Mouse (Mus musculus) CH12.LX (cell line): ENCODE measurements around the gene Arf3. TPM values are rescaled to one million over a fixed set of nuclear protein-coding genes. Genes with fewer than 3 reads are reported as not detected.

Experiments
- DNase-seq: peaks from one replicate; pipeline ENCODE4 v3.0.0-alpha.2; 2013; ENCODE audit errors: extremely low read depth
- H3K27ac ChIP-seq: 2 replicates; pipeline ENCODE4 v1.5.1; 2012; ENCODE audit warnings: low read depth, mild to moderate bottlenecking, control low read depth, moderate library complexity; ENCODE audit not compliant: insufficient read depth
- H3K27me3 ChIP-seq: replicated peaks from 2 replicates; pipeline ENCODE3; 2012; ENCODE audit warnings: inconsistent platforms
- H3K36me3 ChIP-seq, 2 experiments: replicated peaks in 1 of 2; 2 replicates each; pipeline versions ENCODE3 to v1.6.1; 2012; ENCODE audit warnings: inconsistent platforms in 1 of 2, low read length in 1 of 2, mild to moderate bottlenecking in 1 of 2, mixed read lengths in 1 of 2, moderate library complexity in 1 of 2; ENCODE audit not compliant: control insufficient read depth in 1 of 2, insufficient read depth in 1 of 2
- H3K4me1 ChIP-seq, 2 experiments: 2 replicates each; pipeline ENCODE4 v1.6.1; 2012; ENCODE audit warnings: inconsistent platforms in 1 of 2, moderate library complexity in 1 of 2; ENCODE audit not compliant: insufficient read depth in 2 of 2, control insufficient read depth in 1 of 2
- H3K4me2 ChIP-seq: 2 replicates; pipeline ENCODE4 v1.6.1; 2012; ENCODE audit warnings: low read depth, mild to moderate bottlenecking, control low read depth; ENCODE audit not compliant: poor library complexity, insufficient read depth, severe bottlenecking
- H3K4me3 ChIP-seq, 3 experiments: fragments of 150-350 bp in 1 of 3; sonication (generic) in 1 of 3; replicated peaks in 1 of 3; 2 replicates each; pipeline versions ENCODE3 to v1.5.1; 2011 to 2012; ENCODE audit warnings: low read depth in 2 of 3, low read length in 2 of 3, mild to moderate bottlenecking in 2 of 3, moderate library complexity in 2 of 3, control low read depth in 1 of 3, improper control_type of control experiment in 1 of 3, inconsistent platforms in 1 of 3, mixed read lengths in 1 of 3; ENCODE audit not compliant: poor library complexity in 1 of 3
- H3K79me2 ChIP-seq: replicated peaks from 2 replicates; pipeline ENCODE4 v1.6.1; 2012; ENCODE audit warnings: mild to moderate bottlenecking, moderate library complexity; ENCODE audit not compliant: control insufficient read depth, poor library complexity, insufficient read depth, severe bottlenecking; ENCODE audit errors: extremely low read depth
- H3K9ac ChIP-seq: 2 replicates; pipeline ENCODE4 v1.6.1; 2012; ENCODE audit warnings: low read depth, mild to moderate bottlenecking, control low read depth, moderate library complexity; ENCODE audit not compliant: insufficient read depth
- H3K9me3 ChIP-seq: replicated peaks from 2 replicates; pipeline ENCODE3; 2012; ENCODE audit warnings: low read length, inconsistent platforms, mixed read lengths
- CHD1 ChIP-seq: IDR thresholded peaks from 2 replicates; pipeline ENCODE4 v1.6.1; 2012; ENCODE audit warnings: low read depth, low read length, improper control_type of control experiment, inconsistent platforms
- CTCF ChIP-seq, 2 experiments: IDR thresholded peaks in 1 of 2; conservative IDR thresholded peaks in 1 of 2; 2 replicates each; pipeline ENCODE4 v1.5.1; 2011 to 2012; ENCODE audit warnings: low read depth in 2 of 2, low read length in 2 of 2, improper control_type of control experiment in 1 of 2, inconsistent platforms in 1 of 2, mild to moderate bottlenecking in 1 of 2, moderate library complexity in 1 of 2
- E2F4 ChIP-seq: IDR thresholded peaks from 2 replicates; pipeline ENCODE4 v1.6.1; 2011; ENCODE audit warnings: low read depth, low read length, improper control_type of control experiment; ENCODE audit not compliant: insufficient replicate concordance
- ELF1 ChIP-seq: IDR thresholded peaks from 2 replicates; pipeline ENCODE4 v1.6.1; 2014; ENCODE audit warnings: low read depth, mild to moderate bottlenecking, inconsistent platforms, low read length, improper control_type of control experiment
- EP300 ChIP-seq: IDR thresholded peaks from 2 replicates; pipeline ENCODE4 v1.6.1; 2011; ENCODE audit warnings: low read length, improper control_type of control experiment
- ETS1 ChIP-seq: conservative IDR thresholded peaks from 2 replicates; pipeline ENCODE4 v1.6.1; 2012; ENCODE audit warnings: low read depth, mild to moderate bottlenecking, inconsistent platforms, low read length, improper control_type of control experiment, moderate library complexity
- GABPA ChIP-seq: IDR thresholded peaks from 2 replicates; pipeline ENCODE4 v1.6.1; 2012; ENCODE audit warnings: low read depth, low read length, improper control_type of control experiment, inconsistent platforms; ENCODE audit not compliant: insufficient replicate concordance
- HCFC1 ChIP-seq: IDR thresholded peaks from 2 replicates; pipeline ENCODE4 v1.6.1; 2012; ENCODE audit warnings: low read depth, mild to moderate bottlenecking, inconsistent platforms, low read length, improper control_type of control experiment
- IRF4 ChIP-seq: IDR thresholded peaks from 2 replicates; pipeline ENCODE4 v1.6.1; 2014; ENCODE audit warnings: low read depth, mild to moderate bottlenecking, inconsistent platforms, low read length, improper control_type of control experiment
- JUND ChIP-seq: conservative IDR thresholded peaks from 2 replicates; pipeline ENCODE4 v1.6.1; 2011; ENCODE audit warnings: low read depth, low read length, improper control_type of control experiment
- MAX ChIP-seq: IDR thresholded peaks from 2 replicates; pipeline ENCODE4 v1.6.1; 2011; ENCODE audit warnings: low read length, improper control_type of control experiment
- MAZ ChIP-seq: IDR thresholded peaks from 2 replicates; pipeline ENCODE4 v1.6.1; 2012; ENCODE audit warnings: low read depth, mild to moderate bottlenecking, inconsistent platforms, low read length, improper control_type of control experiment, moderate library complexity
- MEF2A ChIP-seq: IDR thresholded peaks from 2 replicates; pipeline ENCODE4 v1.6.1; 2014; ENCODE audit warnings: low read depth, mild to moderate bottlenecking, inconsistent platforms, low read length, improper control_type of control experiment, borderline replicate concordance
- MXI1 ChIP-seq: IDR thresholded peaks from 2 replicates; pipeline ENCODE4 v1.6.1; 2011; ENCODE audit warnings: mild to moderate bottlenecking, low read depth, low read length, improper control_type of control experiment
- MYC ChIP-seq: IDR thresholded peaks from 2 replicates; pipeline ENCODE4 v1.6.1; 2011; ENCODE audit warnings: low read depth, mild to moderate bottlenecking, improper control_type of control experiment, low read length
- NELFE ChIP-seq: IDR thresholded peaks from 2 replicates; pipeline ENCODE4 v1.6.1; 2011; ENCODE audit warnings: low read depth, low read length, improper control_type of control experiment
- POLR2AphosphoS2 ChIP-seq: IDR thresholded peaks from 2 replicates; pipeline ENCODE4 v1.6.1; 2011; ENCODE audit warnings: low read depth, low read length, improper control_type of control experiment
- RAD21 ChIP-seq: IDR thresholded peaks from 2 replicates; pipeline ENCODE4 v1.6.1; 2011; ENCODE audit warnings: low read depth, mild to moderate bottlenecking, low read length, improper control_type of control experiment, moderate library complexity
- RCOR1 ChIP-seq: conservative IDR thresholded peaks from 2 replicates; pipeline ENCODE4 v1.6.1; 2012; ENCODE audit warnings: low read depth, mild to moderate bottlenecking, inconsistent platforms, low read length, improper control_type of control experiment
- SIN3A ChIP-seq: IDR thresholded peaks from 2 replicates; pipeline ENCODE4 v1.6.1; 2012; ENCODE audit warnings: low read length, improper control_type of control experiment, inconsistent platforms
- SMC3 ChIP-seq: IDR thresholded peaks from 2 replicates; pipeline ENCODE4 v1.6.1; 2011; ENCODE audit warnings: low read depth, low read length, improper control_type of control experiment
- TBP ChIP-seq: conservative IDR thresholded peaks from 2 replicates; pipeline ENCODE4 v1.6.1; 2011; ENCODE audit warnings: low read depth, low read length, improper control_type of control experiment
- UBTF ChIP-seq: IDR thresholded peaks from 2 replicates; pipeline ENCODE4 v1.6.1; 2012; ENCODE audit warnings: low read depth, mild to moderate bottlenecking, inconsistent platforms, low read length, improper control_type of control experiment, moderate library complexity
- USF2 ChIP-seq: conservative IDR thresholded peaks from 2 replicates; pipeline ENCODE4 v1.6.1; 2011; ENCODE audit warnings: low read depth, low read length, improper control_type of control experiment
- ZC3H11A ChIP-seq: IDR thresholded peaks from 2 replicates; pipeline ENCODE4 v1.6.1; 2012; ENCODE audit warnings: low read depth, mild to moderate bottlenecking, inconsistent platforms, low read length, improper control_type of control experiment
- ZKSCAN1 ChIP-seq: IDR thresholded peaks from 2 replicates; pipeline ENCODE4 v1.6.1; 2012; ENCODE audit warnings: low read depth, inconsistent platforms, low read length, improper control_type of control experiment, borderline replicate concordance
- ZMIZ1 ChIP-seq: IDR thresholded peaks from 2 replicates; pipeline ENCODE4 v1.6.1; 2012; ENCODE audit warnings: low read depth, mild to moderate bottlenecking, inconsistent platforms, low read length, improper control_type of control experiment
- dilution Hi-C: fragments of 300-500 bp; cut with MboI; formaldehyde crosslinking; loops from 2 replicates; pipeline ENCODE4 v1.14.3; 2020; ENCODE audit warnings: low sequenced_read_pairs; ENCODE audit not compliant: extremely low pct_unique_long_range_greater_than_20kb, extremely low pct_ligation_motif_present
- in situ Hi-C: fragments of 300-500 bp; cut with MboI; formaldehyde crosslinking; loops from 3 replicates; pipeline ENCODE4 v1.14.3; 2019; ENCODE audit warnings: low sequenced_read_pairs, low pct_ligation_motif_present, low pct_unique_long_range_greater_than_20kb, mixed read lengths
- polyA plus RNA-seq: library from polyadenylated mRNA; unstranded; fragments of >175 nt; gene quantifications from 2 replicates; pipeline ENCODE4 v1.2.1, GENCODE M21; 2012; ENCODE audit warnings: low read depth; ENCODE audit not compliant: insufficient read length
- total RNA-seq, 2 experiments: library from RNA; depleted of rRNA; stranded (reverse); fragments of 300-350 nt in 1 of 2; fragments of >200 nt in 1 of 2; gene quantifications; 2 replicates each; pipeline ENCODE4 v1.2.3; 2012 to 2014

Arf3 gene
- total and polyA plus RNA-seq, 3 experiments, result 32.5 to 182 (median 41.0) TPM

GRCm38 (mm10) chr15:98789661-98790535 lies 26.9 kb upstream of the Arf3 start, which contains the start of gene Wnt1:
TSS of gene Wnt1 (plus strand) at chr15:98789857.
- H3K4me3 ChIP-seq, result no peak within 1 kb of the TSS

GRCm38 (mm10) chr15:98788972-98789660 lies 26.1 kb upstream of the Arf3 start:
- Histone ChIP-seq H3K36me3 (no peaks in the 10 kb centered on the region), H3K9me3 (peaks cover 29% of the 10 kb centered on the region), H3K27me3 (peaks cover 56% of the 10 kb centered on the region), H3K79me2 (no peaks in the 10 kb centered on the region), H3K4me1 (peaks cover 18 to 27% of the 10 kb centered on the region in 2 experiments; a peak in 3 of 4 replicates), H3K27ac (no peak overlapping the region), H3K4me3 (no peak overlapping the region), H3K9ac (no peak overlapping the region), H3K4me2 (peak overlapping the region; percentile 11; the same call in 1 of the 2 replicates)
- no peak for TF ChIP-seq ELF1
- no peak for TF ChIP-seq EP300
- TF ChIP-seq ETS1, result no peak
- no peak for TF ChIP-seq GABPA
- no peak for TF ChIP-seq IRF4
- TF ChIP-seq MXI1, result no peak
- TF ChIP-seq RAD21, result no peak
- TF ChIP-seq ZKSCAN1, result no peak
- no peak for TF ChIP-seq ZC3H11A
- TF ChIP-seq E2F4, result no peak
- no peak for TF ChIP-seq POLR2AphosphoS2
- no peak for TF ChIP-seq SMC3
- TF ChIP-seq UBTF, result no peak
- TF ChIP-seq ZMIZ1, result no peak
- TF ChIP-seq MEF2A, result no peak
- TF ChIP-seq CHD1, result no peak
- no peak for TF ChIP-seq JUND
- no peak for TF ChIP-seq SIN3A
- no peak for TF ChIP-seq USF2
- no peak for TF ChIP-seq CTCF (conservative IDR thresholded peaks at IDR 0.05 in 1 of 2, IDR thresholded peaks at IDR 0.05 in 1 of 2; ENCODE audit: low read depth in 2 of 2, low read length in 2 of 2)
- in situ Hi-C loops (no loop called here), dilution Hi-C loops (no loop called here)
- no peak for DNase-seq

More at GRCm38 (mm10) chr15:98789661-98790535, 26.9 kb upstream of the Arf3 start, which contains the start of gene Wnt1:
- Histone ChIP-seq H3K79me2 (no peaks in the 10 kb centered on the region), H3K9me3 (peaks cover 29% of the 10 kb centered on the region), H3K4me2 (peak within 1 kb of the TSS; percentile 73), H3K4me1 (peaks cover 18 to 27% of the 10 kb centered on the region in 2 experiments; a peak in 3 of 4 replicates), H3K27ac (no peak within 1 kb of the TSS), H3K27me3 (peaks cover 56% of the 10 kb centered on the region), H3K9ac (no peak within 1 kb of the TSS), H3K36me3 (no peaks in the 10 kb centered on the region)
- dilution Hi-C loops (no loop called here), in situ Hi-C loops (no loop called here)
- no peak for TF ChIP-seq EP300
- no peak for TF ChIP-seq ETS1
- TF ChIP-seq MAZ, result no peak
- TF ChIP-seq SMC3, result peak; percentile 62
- no peak for TF ChIP-seq RCOR1
- TF ChIP-seq MAX, result no peak
- TF ChIP-seq CHD1, result no peak
- TF ChIP-seq MEF2A, result no peak
- peak; percentile 26 for TF ChIP-seq RAD21
- TF ChIP-seq TBP, result no peak
- TF ChIP-seq NELFE, result no peak
- TF ChIP-seq IRF4, result no peak
- peak in 1 of 2 experiments; percentile 66; a peak in 2 of 4 replicates for TF ChIP-seq CTCF (conservative IDR thresholded peaks at IDR 0.05 in 1 of 2, IDR thresholded peaks at IDR 0.05 in 1 of 2; ENCODE audit: low read depth in 2 of 2, low read length in 2 of 2)
- TF ChIP-seq SIN3A, result no peak
- TF ChIP-seq HCFC1, result no peak
- TF ChIP-seq MYC, result no peak
- no peak for DNase-seq
